In the genomic region with DNA sequence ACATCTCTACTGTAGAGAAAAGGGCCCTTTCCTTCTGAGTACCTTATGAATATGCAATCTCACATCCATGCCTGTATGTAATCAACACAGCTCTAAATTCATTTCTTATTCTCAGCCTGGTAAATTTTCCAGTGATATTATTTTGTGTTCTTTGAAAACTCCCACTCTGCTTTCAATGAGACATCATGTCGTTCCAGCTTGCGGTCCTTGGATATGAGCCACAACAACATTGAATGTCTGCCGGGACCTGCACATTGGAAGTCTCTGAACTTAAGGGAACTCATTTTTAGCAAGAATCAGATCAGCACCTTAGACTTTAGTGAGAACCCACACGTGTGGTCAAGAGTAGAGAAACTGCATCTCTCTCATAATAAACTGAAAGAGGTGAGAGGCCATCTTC, we compare ENCODE assay signal across 18 mouse cellular contexts.
"Had no signal": no experiment of that assay in that cellular context is flagged by ENCODE, and none has a peak within 500 bp of the region (broad histone marks: within the 10 kb centered on the region; RNA-seq: fewer than 3 reads in every experiment).

No protein-coding gene starts in this region.

- H3K27me3 ChIP-seq: limb, embryonic 12.5 days; limb, embryonic 15.5 days; midbrain, embryonic 13.5 days had no signal

- H3K27ac ChIP-seq: limb, embryonic 12.5 days; limb, embryonic 15.5 days; liver, embryonic 14.5 days; macrophage; midbrain, embryonic 10.5 days; midbrain, embryonic 13.5 days; stomach, postnatal 0 days had no signal

- H3K4me2 ChIP-seq: limb, embryonic 12.5 days; limb, embryonic 15.5 days; liver, embryonic 11.5 days; lung, embryonic 14.5 days; midbrain, embryonic 13.5 days had no signal

- DNase-seq: kidney, adult 2 months; kidney, postnatal 14 days; left cerebral cortex, postnatal 4 days; liver, postnatal 0 days; lung, embryonic 14.5 days; thymus, adult 2 months; thymus, postnatal 14 days; thymus, postnatal 4 days had no signal

- H3K36me3 ChIP-seq: limb, embryonic 12.5 days; limb, embryonic 15.5 days; midbrain, embryonic 10.5 days; midbrain, embryonic 13.5 days had no signal

- ATAC-seq: intestine, postnatal 0 days; liver, postnatal 0 days; lung, postnatal 0 days; midbrain, embryonic 13.5 days had no signal

- H3K4me3 ChIP-seq: limb, embryonic 12.5 days; limb, embryonic 15.5 days; midbrain, embryonic 10.5 days; midbrain, embryonic 13.5 days had no signal

- H3K4me1 ChIP-seq: limb, embryonic 12.5 days; limb, embryonic 15.5 days; midbrain, embryonic 10.5 days; midbrain, embryonic 13.5 days had no signal

- H3K9me3 ChIP-seq: limb, embryonic 12.5 days; limb, embryonic 15.5 days; midbrain, embryonic 10.5 days; midbrain, embryonic 13.5 days had no signal

- H3K9ac ChIP-seq: limb, embryonic 12.5 days; limb, embryonic 15.5 days; liver, embryonic 14.5 days; liver, postnatal 0 days; lung, embryonic 14.5 days; midbrain, embryonic 13.5 days had no signal
